Mouse (Mus musculus) frontal cortex, adult 2 months (tissue): ENCODE results near the gene Gm853. TPM values are rescaled to one million over a fixed set of nuclear protein-coding genes. Genes with fewer than 3 reads are reported as not detected.

ENCODE experiments used
- polyA plus RNA-seq: library from polyadenylated mRNA; depleted of rRNA; stranded (reverse); fragments of >200 nt; gene quantifications from 2 replicates; pipeline ENCODE4 v1.2.3, GENCODE M21; 2012; rRNA removed

Gene Gm853
- polyA plus RNA-seq, 1 experiment, result not detected

Other genes starting within 250 kb of the Gm853 start
- 263 and 272 TPM in 2 replicates for gene Adgrb2, start 237.5 kb downstream of the Gm853 start, polyA plus RNA-seq
- 40.4 and 40.6 TPM in 2 replicates for gene Col16a1, start 174.6 kb downstream of the Gm853 start, polyA plus RNA-seq
- gene Pef1, start 119.8 kb downstream of the Gm853 start, polyA plus RNA-seq, result 73.5 and 75.2 TPM in 2 replicates
- 2.8 and 3.9 TPM in 2 replicates for gene Hcrtr1, start 83.0 kb downstream of the Gm853 start, polyA plus RNA-seq
- 12.1 and 14.4 TPM in 2 replicates for gene Tinagl1, start 47.3 kb downstream of the Gm853 start, polyA plus RNA-seq
- gene Serinc2, start 56.8 kb upstream of the Gm853 start, polyA plus RNA-seq, result 6.9 and 8.4 TPM in 2 replicates
- gene Fabp3, start 86.2 kb upstream of the Gm853 start, polyA plus RNA-seq, result 248 and 255 TPM in 2 replicates
- 1.2 and 2.3 TPM in 2 replicates for gene Gm10570, start 86.3 kb upstream of the Gm853 start, polyA plus RNA-seq
- gene Zcchc17, start 137.5 kb upstream of the Gm853 start, polyA plus RNA-seq, result 68.0 and 80.2 TPM in 2 replicates
- gene Snrnp40, start 137.7 kb upstream of the Gm853 start, polyA plus RNA-seq, result 33.7 and 35.3 TPM in 2 replicates